Mouse (Mus musculus): ENCODE results near the gene Brpf3.
"Not testable (repeated sequence)": the region's sequence is repeated elsewhere in the genome, so short reads cannot be mapped to it uniquely, and the experiment has no call there.

The Brpf3 gene

GRCm38 (mm10) chr17:28823004-28823745 lies 22.3 kb downstream of the Brpf3 start:
- in situ Hi-C loops (cut with MboI; ENCODE audit: low pct_unique_long_range_greater_than_20kb in 1 of 2, low sequenced_read_pairs in 2 of 2, unreplicated experiment in 1 of 2) = no loop called here

GRCm38 (mm10) chr17:28823749-28824148 lies 22.9 kb downstream of the Brpf3 start:
- in situ Hi-C loops (cut with MboI; ENCODE audit: low pct_unique_long_range_greater_than_20kb in 1 of 2, low sequenced_read_pairs in 2 of 2, unreplicated experiment in 1 of 2) = no loop called here

- in situ Hi-C loops (cut with MboI; ENCODE audit: low pct_unique_long_range_greater_than_20kb in 1 of 2, low sequenced_read_pairs in 2 of 2, unreplicated experiment in 1 of 2) = no loop called here
Measured at GRCm38 (mm10) chr17:28824896-28825295, 24.0 kb downstream of the Brpf3 start.

GRCm38 (mm10) chr17:28825359-28826041 lies 24.6 kb downstream of the Brpf3 start:
- in situ Hi-C loops (cut with MboI; ENCODE audit: low pct_unique_long_range_greater_than_20kb in 1 of 2, low sequenced_read_pairs in 2 of 2, unreplicated experiment in 1 of 2) = no loop called here

- in situ Hi-C loops (cut with MboI; ENCODE audit: low pct_unique_long_range_greater_than_20kb in 1 of 2, low sequenced_read_pairs in 2 of 2, unreplicated experiment in 1 of 2) = no loop called here
Measured at GRCm38 (mm10) chr17:28827665-28828231, 26.9 kb downstream of the Brpf3 start.

GRCm38 (mm10) chr17:28829120-28829519 lies 28.2 kb downstream of the Brpf3 start:
- in situ Hi-C loops (cut with MboI; ENCODE audit: low pct_unique_long_range_greater_than_20kb in 1 of 2, low sequenced_read_pairs in 2 of 2, unreplicated experiment in 1 of 2) = no loop called here

- in situ Hi-C loops (cut with MboI; ENCODE audit: low pct_unique_long_range_greater_than_20kb in 1 of 2, low sequenced_read_pairs in 2 of 2, unreplicated experiment in 1 of 2) = no loop called here
Measured at GRCm38 (mm10) chr17:28831065-28831464, 30.2 kb downstream of the Brpf3 start.

GRCm38 (mm10) chr17:28832040-28832439 lies 31.1 kb downstream of the Brpf3 start:
- in situ Hi-C loops (cut with MboI; ENCODE audit: low pct_unique_long_range_greater_than_20kb in 1 of 2, low sequenced_read_pairs in 2 of 2, unreplicated experiment in 1 of 2) = no loop called here

GRCm38 (mm10) chr17:28832875-28833274 lies 32.0 kb downstream of the Brpf3 start:
- in situ Hi-C loops (cut with MboI; ENCODE audit: low pct_unique_long_range_greater_than_20kb in 1 of 2, low sequenced_read_pairs in 2 of 2, unreplicated experiment in 1 of 2) = no loop called here

GRCm38 (mm10) chr17:28834676-28835075 lies 33.8 kb downstream of the Brpf3 start:
- in situ Hi-C loops (cut with MboI; ENCODE audit: low pct_unique_long_range_greater_than_20kb in 1 of 2, low sequenced_read_pairs in 2 of 2, unreplicated experiment in 1 of 2) = no loop called here

- in situ Hi-C loops (cut with MboI; ENCODE audit: low pct_unique_long_range_greater_than_20kb in 1 of 2, low sequenced_read_pairs in 2 of 2, unreplicated experiment in 1 of 2) = no loop called here
Measured at GRCm38 (mm10) chr17:28837840-28838239, 37.0 kb downstream of the Brpf3 start.

- in situ Hi-C loops (cut with MboI; ENCODE audit: low pct_unique_long_range_greater_than_20kb in 1 of 2, low sequenced_read_pairs in 2 of 2, unreplicated experiment in 1 of 2) = not testable (repeated sequence)
Measured at GRCm38 (mm10) chr17:28841947-28842346, 41.1 kb downstream of the Brpf3 start.

GRCm38 (mm10) chr17:28843665-28844064 lies 42.8 kb downstream of the Brpf3 start:
- in situ Hi-C loops (cut with MboI; ENCODE audit: low pct_unique_long_range_greater_than_20kb in 1 of 2, low sequenced_read_pairs in 2 of 2, unreplicated experiment in 1 of 2) = no loop called here

- in situ Hi-C loops (cut with MboI; ENCODE audit: low pct_unique_long_range_greater_than_20kb in 1 of 2, low sequenced_read_pairs in 2 of 2, unreplicated experiment in 1 of 2) = no loop called here
Measured at GRCm38 (mm10) chr17:28846974-28847617, 46.2 kb downstream of the Brpf3 start.

GRCm38 (mm10) chr17:28850511-28850910 lies 49.6 kb downstream of the Brpf3 start:
- in situ Hi-C loops (cut with MboI; ENCODE audit: low pct_unique_long_range_greater_than_20kb in 1 of 2, low sequenced_read_pairs in 2 of 2, unreplicated experiment in 1 of 2) = no loop called here

- in situ Hi-C loops (cut with MboI; ENCODE audit: low pct_unique_long_range_greater_than_20kb in 1 of 2, low sequenced_read_pairs in 2 of 2, unreplicated experiment in 1 of 2) = no loop called here
Measured at GRCm38 (mm10) chr17:28854377-28854776, 53.5 kb downstream of the Brpf3 start.

GRCm38 (mm10) chr17:28855166-28855885 lies 54.4 kb downstream of the Brpf3 start:
- in situ Hi-C loops (cut with MboI; ENCODE audit: low pct_unique_long_range_greater_than_20kb in 1 of 2, low sequenced_read_pairs in 2 of 2, unreplicated experiment in 1 of 2) = no loop called here

- in situ Hi-C loops (cut with MboI; ENCODE audit: low pct_unique_long_range_greater_than_20kb in 1 of 2, low sequenced_read_pairs in 2 of 2, unreplicated experiment in 1 of 2) = no loop called here
Measured at GRCm38 (mm10) chr17:28856030-28856429, 55.1 kb downstream of the Brpf3 start.

GRCm38 (mm10) chr17:28858205-28858604 lies 57.3 kb downstream of the Brpf3 start, which contains the start of gene Pnpla1:
TSS of gene Pnpla1 (plus strand) at chr17:28858411.
- in situ Hi-C loops (cut with MboI; ENCODE audit: low pct_unique_long_range_greater_than_20kb in 1 of 2, low sequenced_read_pairs in 2 of 2, unreplicated experiment in 1 of 2) = no loop called here

All from mouse embryonic stem cell (cell line).